8 mouse cellular contexts compared by ENCODE assay signal in the genomic region with DNA sequence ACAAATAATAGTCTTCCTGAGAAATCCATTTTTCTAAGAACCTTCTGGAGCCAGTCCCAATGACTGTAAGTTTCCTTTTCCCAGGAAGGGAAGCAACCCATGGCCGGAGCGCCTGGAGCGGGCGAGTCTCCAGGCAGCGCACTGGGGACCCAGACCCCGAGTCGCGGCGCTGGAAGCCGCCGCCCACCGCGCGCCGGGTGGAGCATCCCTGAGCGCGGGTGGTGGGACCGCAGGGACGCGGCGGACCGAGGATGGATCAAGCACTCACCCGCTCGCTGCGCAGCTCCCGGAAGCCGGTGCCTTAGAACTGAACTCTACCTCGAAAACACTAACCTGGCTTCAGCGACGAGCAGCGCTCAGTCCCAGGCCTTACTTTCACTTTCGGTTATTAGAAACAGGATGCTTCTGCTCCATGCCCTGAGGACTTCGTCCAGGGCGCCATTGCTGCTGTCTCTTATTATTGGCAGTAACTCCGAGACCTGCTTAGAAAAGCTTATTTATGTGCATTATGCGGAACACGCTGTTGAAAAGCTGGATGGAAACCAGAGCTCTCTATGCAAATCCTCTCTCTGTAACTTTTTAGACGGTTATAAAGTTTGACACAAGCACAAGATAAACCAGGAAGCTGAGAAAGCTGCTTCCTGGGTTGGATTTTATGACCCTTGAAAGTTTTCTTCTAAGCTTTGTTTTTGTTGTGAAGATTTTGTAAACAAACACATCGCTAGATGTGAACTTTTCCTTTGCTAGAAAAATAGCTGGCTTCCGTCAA. TPM values are rescaled to one million over a fixed set of nuclear protein-coding genes. Genes with fewer than 3 reads are reported as not detected.
DNase-seq lines count a peak whose midpoint lies in the region; ATAC-seq and TF ChIP-seq lines count a peak whose summit lies in the region.

No protein-coding gene starts in this region.

- H3K9me3 ChIP-seq in limb, embryonic 14.5 days (ENCODE audit: control insufficient read depth, low read length) = no peaks in the 10 kb centered on the region
- H3K9me3 ChIP-seq in midbrain, embryonic 14.5 days (ENCODE audit: control insufficient read depth, low read length) = no peaks in the 10 kb centered on the region

- no peaks in the 10 kb centered on the region for H3K36me3 ChIP-seq in limb, embryonic 14.5 days (ENCODE audit: control insufficient read depth, insufficient read depth, low read length)
- H3K36me3 ChIP-seq in midbrain, embryonic 14.5 days (ENCODE audit: control insufficient read depth, insufficient read depth, low read length) = no peaks in the 10 kb centered on the region

- H3K4me1 ChIP-seq in limb, embryonic 14.5 days (ENCODE audit: control insufficient read depth, insufficient read depth, low read length) = 0 out of 2 replicates have a peak, but pooled peaks cover 3% of the 10 kb centered on the region
- H3K4me1 ChIP-seq in midbrain, embryonic 14.5 days (ENCODE audit: control insufficient read depth, insufficient read depth, low read length) = 0 out of 2 replicates have a peak, but pooled peaks cover 3% of the 10 kb centered on the region

- peak overlapping the region; percentile 68 for H3K4me2 ChIP-seq in limb, embryonic 14.5 days (replicated peaks; ENCODE audit: low read depth, low read length, severe bottlenecking)
- H3K4me2 ChIP-seq in midbrain, embryonic 14.5 days (ENCODE audit: low read length) = peak overlapping the region; percentile 87

- 2% methylated on average over 40 of the region's 40 CpGs for WGBS in limb, embryonic 14.5 days
- WGBS in midbrain, embryonic 14.5 days = 3% methylated on average over 40 of the region's 40 CpGs

- H3K27me3 ChIP-seq in limb, embryonic 14.5 days (ENCODE audit: control insufficient read depth, insufficient read depth, low read length) = no peaks in the 10 kb centered on the region
- no peaks in the 10 kb centered on the region for H3K27me3 ChIP-seq in midbrain, embryonic 14.5 days (ENCODE audit: control insufficient read depth, insufficient read depth, low read length)

- DNase-seq in 416B (ENCODE audit: low read depth) = peak; percentile 82
- peak; percentile 55 to 59 for DNase-seq in adrenal gland, adult 18-20 months (ENCODE audit: low spot score in 2 of 2)
- peak; percentile 78 for DNase-seq in embryo, embryonic 10.5 days (ENCODE audit: low spot score)
- peak; percentile 72 to 75 for DNase-seq in heart, adult 18-20 months
- peak; percentile 53 for DNase-seq in kidney, adult 11 months
- peak; percentile 77 for DNase-seq in limb, embryonic 14.5 days (ENCODE audit: low spot score)
- peak; percentile 72 for DNase-seq in midbrain, embryonic 14.5 days
- peak; percentile 61 for DNase-seq in spleen, postnatal 36 days (ENCODE audit: low spot score in 2 of 2)

- TF ChIP-seq POLR2A in limb, embryonic 14.5 days (IDR thresholded peaks at IDR 0.05; ENCODE audit: borderline replicate concordance, extremely low read depth, insufficient read depth, insufficient read length) = 0 out of 2 replicates have a peak, but pooled peaks have one; percentile 11

- H3K9ac ChIP-seq in limb, embryonic 14.5 days (ENCODE audit: low read depth, low read length, severe bottlenecking) = peak overlapping the region; percentile 77
- peak overlapping the region; percentile 54 for H3K9ac ChIP-seq in midbrain, embryonic 14.5 days (replicated peaks; ENCODE audit: low read length)

- H3K4me3 ChIP-seq in limb, embryonic 14.5 days (replicated peaks; ENCODE audit: low read length) = peak overlapping the region; percentile 66
- peak overlapping the region; percentile 51 for H3K4me3 ChIP-seq in midbrain, embryonic 14.5 days (replicated peaks; ENCODE audit: low read depth, low read length)

- ATAC-seq in limb, embryonic 14.5 days (ENCODE audit: low FRiP score, low read depth) = peak; percentile 83
- ATAC-seq in midbrain, embryonic 14.5 days (ENCODE audit: low FRiP score, low TSS enrichment) = peak; percentile 50

- peak overlapping the region; percentile 81 for H3K27ac ChIP-seq in limb, embryonic 14.5 days (replicated peaks; ENCODE audit: low read depth, low read length)
- 0 out of 2 replicates have a peak overlapping the region, but pooled peaks have one; percentile 37 for H3K27ac ChIP-seq in midbrain, embryonic 14.5 days (replicated peaks; ENCODE audit: low read depth, low read length)

RNA-seq across cellular contexts. Expression of gene Nmi, which starts 0.5 kb away (rescaled TPM):
- total RNA-seq in adrenal gland, adult 18-20 months (2021) = 10 to 100 TPM in 1 of 2 experiments, 1 to 10 TPM in 1; 9.1 to 11.6 TPM
- total RNA-seq in heart, adult 18-20 months (2021) = 1 to 10 TPM; 7.1 to 7.9 TPM
- polyA plus RNA-seq in limb, embryonic 14.5 days (2012; rRNA removed) = 4.3 and 7.9 TPM in 2 replicates
- polyA plus RNA-seq in limb, embryonic 14.5 days (2014; fragmentation: Nextera tagmentation; extraction: Ambion mirVana) = 11.3 and 13.4 TPM in 2 replicates
- 3.5 and 5.3 TPM in 2 replicates for polyA plus RNA-seq in midbrain, embryonic 14.5 days (2014; fragmentation: Nextera tagmentation; extraction: Ambion mirVana)

RNA-seq across cellular contexts. Expression of gene Rbm43, which starts 37.9 kb away (rescaled TPM):
- total RNA-seq in adrenal gland, adult 18-20 months (2021) = 10 to 100 TPM; 10.8 to 12.0 TPM
- total RNA-seq in heart, adult 18-20 months (2021) = 1 to 10 TPM; 4.0 to 5.2 TPM
- 9.6 and 10.8 TPM in 2 replicates for polyA plus RNA-seq in limb, embryonic 14.5 days (2012; rRNA removed)
- 17.4 and 18.5 TPM in 2 replicates for polyA plus RNA-seq in limb, embryonic 14.5 days (2014; fragmentation: Nextera tagmentation; extraction: Ambion mirVana)
- 5.3 and 6.0 TPM in 2 replicates for polyA plus RNA-seq in midbrain, embryonic 14.5 days (2014; fragmentation: Nextera tagmentation; extraction: Ambion mirVana)

Comparison
In these comparisons a context has a peak if more than half of its experiments do, and no peak if none do; other contexts are left out.
1. Peak in every context shown above with its lines: DNase-seq, ATAC-seq, H3K4me3 ChIP-seq and H3K27ac ChIP-seq.